Mouse (Mus musculus): ENCODE results near the gene Eif2b2.
A peak's percentile ranks its signal among the peaks of the same experiment; 100 is the strongest.

The Eif2b2 gene

DNA sequence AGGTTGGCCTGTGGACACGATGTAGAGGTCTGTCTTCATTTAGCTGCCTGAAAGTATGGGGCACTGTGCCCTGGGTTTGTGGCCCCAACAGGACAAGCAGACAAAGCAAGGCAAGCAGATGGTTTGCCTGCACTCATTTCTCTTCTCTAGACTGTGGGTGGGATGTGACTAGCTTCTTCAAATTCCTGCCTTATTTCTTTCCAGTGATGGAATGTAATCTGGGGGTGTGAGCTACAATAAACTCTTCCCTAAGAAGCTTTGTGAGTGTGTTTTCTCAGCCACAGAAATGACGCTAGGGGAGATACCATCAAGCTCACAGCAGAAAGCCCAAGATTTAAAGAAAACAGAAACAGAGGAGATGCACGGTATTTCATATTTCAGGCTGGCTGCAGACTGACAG lies 32.8 kb downstream of the Eif2b2 start:
- no peak for DNase-seq (ENCODE audit: low spot score in 2 of 2)

DNA sequence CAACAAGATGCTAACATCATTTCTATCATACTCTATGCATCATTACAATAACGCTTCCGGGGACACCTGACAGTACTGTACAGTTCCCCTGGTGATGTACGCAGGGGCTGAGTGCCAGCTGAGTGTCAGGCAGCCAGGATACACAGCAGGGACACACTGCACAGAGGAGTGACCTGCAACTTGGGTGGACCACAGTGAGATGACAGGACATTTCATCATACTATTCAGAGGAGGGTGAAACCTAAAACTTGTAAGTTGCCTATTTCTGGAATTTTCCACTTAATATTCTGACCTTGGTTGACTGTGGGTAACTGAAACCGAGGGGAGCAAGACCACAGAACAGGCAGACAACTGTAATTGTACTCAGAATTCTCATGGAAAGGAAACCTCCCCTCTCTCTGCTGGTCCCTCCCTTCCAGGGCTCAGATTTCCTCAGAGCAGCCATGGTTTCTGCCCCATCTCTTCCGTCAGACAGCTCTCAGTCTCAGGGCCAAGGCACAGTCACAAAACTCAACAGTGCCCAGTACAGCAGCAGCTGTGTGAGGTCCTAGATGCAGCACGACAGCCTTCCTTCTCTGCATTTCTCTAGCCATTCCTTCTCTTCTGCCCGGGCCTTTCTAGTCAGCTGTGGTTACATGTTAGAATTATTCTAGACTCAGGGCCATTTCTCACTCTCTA lies 36.9 kb downstream of the Eif2b2 start:
- DNase-seq (ENCODE audit: low spot score in 2 of 2) = no peak

DNA sequence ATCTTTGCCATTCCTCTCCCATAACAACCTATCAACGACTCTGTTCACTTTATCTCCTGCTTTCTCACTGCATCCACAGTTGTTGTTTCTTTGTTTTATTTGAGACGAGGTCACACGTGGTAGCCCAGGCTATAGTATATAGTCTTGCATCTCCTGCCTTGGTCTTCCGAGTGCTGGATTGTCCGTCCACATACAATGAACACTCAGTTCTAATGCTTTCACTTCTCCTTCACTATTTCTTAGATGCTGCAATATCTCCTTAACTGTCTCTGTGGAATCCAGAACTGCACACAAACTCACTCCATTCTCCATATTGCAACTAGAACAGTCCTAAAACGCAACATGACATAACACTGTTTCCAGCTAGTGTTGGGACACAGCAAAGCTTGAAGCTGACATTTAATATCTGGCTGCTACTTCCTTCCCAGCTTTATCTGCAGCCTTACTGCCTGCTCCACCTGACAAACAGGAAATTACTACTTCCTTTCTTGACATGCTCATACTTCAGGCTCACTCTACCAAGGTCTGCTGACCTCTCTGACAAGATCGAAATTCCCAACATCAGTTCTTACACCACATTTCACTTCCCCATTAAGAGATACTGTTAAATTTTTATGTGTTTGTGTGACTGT lies 37.8 kb downstream of the Eif2b2 start:
- DNase-seq (ENCODE audit: low spot score in 2 of 2) = no peak

DNA sequence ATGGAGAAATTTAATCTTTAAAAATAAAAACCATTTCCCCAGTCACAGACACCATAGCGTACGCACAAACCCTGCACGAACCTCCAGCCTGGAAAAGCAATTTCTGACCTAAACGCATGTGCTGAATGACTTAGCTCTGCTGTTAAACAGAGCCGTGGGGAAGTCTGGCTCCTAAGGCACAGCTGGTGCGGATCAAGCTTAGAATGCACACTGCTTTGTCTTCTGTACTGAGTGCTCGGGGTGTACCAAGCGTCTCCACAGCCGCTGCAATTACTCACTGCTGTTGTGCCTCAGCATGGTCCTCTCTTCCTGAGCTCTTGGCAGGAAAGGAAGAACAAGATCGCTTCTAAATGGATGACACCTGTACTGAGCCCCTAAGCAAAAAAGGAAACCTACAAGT lies 43.2 kb downstream of the Eif2b2 start:
- no peak for DNase-seq (ENCODE audit: low spot score in 2 of 2)

DNA sequence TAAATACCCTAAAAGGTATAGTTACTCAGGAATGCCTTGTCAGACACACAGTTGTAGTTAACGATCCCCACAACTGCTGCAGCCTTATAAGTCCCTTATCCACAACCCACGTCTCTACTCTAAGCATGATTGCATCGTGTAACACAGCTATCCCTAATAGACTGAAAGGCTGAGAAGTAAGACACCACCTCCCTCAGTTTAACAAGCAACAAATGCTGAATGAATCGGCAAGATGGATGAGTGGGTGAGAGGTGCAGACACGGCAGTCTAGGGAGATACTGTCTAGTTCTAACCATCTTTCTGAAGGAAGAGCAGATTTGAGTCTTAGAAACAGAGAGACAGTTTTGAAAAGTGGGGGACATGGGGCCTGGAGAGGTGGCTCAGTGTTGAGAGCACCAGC lies 43.9 kb downstream of the Eif2b2 start:
- no peak for DNase-seq (ENCODE audit: low spot score in 2 of 2)

DNA sequence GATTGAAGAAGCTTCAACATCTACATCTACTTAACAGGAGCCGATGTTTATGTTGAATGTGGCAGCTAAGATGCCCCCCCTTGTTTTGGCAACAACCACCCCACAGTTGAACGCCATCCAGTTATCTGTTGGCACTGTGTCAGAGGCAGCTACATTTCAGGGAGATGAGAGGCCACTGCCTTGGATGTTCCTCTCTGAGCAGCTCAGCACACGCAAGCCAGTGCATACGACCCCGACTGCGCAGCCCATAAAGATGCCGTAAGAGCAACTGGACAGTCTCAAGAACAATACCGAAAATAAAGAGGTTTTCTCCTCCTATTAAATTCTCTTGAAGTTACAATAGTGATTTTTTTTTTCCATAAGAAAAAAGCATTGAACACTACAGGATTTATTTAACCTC lies 45.2 kb downstream of the Eif2b2 start:
- no peak for DNase-seq (ENCODE audit: low spot score in 2 of 2)

DNA sequence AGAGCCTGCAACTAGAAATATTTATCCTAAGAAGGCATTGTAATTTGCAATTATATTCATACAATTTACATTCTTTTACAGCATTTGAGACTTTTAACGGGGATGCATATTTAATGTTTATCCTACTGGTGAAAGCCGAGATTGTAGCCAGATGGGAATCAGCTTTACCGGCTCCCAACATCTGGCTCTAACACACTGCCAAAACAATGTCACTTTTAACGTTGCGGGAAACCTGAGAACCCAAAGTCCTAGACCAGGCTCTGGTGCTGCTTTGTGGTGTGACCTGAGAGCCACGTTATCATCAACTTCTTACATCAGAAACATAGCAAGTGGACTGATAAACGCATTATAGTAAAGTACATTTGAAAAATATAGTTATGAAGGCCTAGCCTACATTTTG lies 45.7 kb downstream of the Eif2b2 start:
- DNase-seq (ENCODE audit: low spot score in 2 of 2) = no peak

DNA sequence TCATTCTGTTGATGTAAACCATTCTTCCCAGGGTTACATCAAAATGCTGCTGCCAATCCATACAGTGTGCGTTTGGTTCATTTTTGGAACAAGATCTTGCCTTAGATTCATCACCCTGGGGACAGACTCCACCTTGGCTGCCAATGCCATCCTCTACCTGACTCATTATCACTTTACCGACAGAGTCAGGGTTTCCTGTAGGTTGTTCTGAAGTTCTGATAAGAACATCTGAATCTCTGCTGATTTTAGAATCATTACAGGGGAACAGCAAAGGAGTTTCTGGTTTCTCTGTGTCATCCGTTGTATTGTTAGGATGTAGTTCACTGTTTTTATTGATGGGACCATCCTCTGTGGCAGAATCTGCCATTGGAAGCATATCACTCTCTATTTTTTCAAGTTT lies 47.0 kb downstream of the Eif2b2 start:
- no peak for DNase-seq (ENCODE audit: low spot score in 2 of 2)

DNA sequence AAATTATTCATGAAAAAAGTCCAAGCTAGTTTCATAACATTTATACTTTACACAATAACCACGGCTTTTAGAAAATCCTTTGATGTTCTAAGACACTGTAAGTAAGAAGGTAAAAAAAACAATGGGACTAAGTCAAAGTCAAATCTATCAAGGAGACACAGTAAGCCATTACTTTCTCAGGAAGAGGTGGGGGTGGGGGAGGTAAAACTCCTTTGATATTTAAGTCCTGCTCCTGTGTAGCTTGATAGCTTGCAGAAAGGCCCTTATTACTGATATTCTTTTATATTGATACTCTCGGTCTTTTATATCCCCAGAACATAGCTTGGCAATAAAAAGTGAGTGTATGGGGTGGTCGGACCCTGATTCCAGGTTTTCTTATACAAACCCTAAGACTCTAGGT lies 50.5 kb downstream of the Eif2b2 start:
- no peak for DNase-seq (ENCODE audit: low spot score in 2 of 2)

DNA sequence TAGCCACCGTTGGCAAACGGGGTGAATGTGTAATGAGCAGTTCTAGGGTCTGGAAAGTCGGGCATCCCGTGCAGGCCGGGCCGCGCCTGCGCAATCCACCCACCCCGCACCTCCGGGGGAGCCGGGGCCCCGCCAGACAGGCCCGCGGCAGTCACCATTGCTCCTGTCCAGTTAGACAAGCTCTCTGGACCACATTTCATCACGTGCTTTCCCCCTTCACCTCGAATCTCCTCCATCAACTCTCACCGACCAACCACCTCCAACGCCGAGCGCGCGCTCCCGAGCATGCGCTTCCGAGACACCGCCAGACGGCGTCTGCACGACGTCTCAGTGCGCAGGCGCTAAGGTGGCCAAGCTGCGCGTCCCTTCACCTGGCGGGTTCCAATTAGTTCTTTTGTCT lies 51.0 kb downstream of the Eif2b2 start, which contains the start of gene Mlh3:
Gene Mlh3 (minus strand): TSS at position 281 of the 400 bp plus-strand sequence.
- peak; percentile 78 to 82 for DNase-seq (ENCODE audit: low spot score in 2 of 2)

DNA sequence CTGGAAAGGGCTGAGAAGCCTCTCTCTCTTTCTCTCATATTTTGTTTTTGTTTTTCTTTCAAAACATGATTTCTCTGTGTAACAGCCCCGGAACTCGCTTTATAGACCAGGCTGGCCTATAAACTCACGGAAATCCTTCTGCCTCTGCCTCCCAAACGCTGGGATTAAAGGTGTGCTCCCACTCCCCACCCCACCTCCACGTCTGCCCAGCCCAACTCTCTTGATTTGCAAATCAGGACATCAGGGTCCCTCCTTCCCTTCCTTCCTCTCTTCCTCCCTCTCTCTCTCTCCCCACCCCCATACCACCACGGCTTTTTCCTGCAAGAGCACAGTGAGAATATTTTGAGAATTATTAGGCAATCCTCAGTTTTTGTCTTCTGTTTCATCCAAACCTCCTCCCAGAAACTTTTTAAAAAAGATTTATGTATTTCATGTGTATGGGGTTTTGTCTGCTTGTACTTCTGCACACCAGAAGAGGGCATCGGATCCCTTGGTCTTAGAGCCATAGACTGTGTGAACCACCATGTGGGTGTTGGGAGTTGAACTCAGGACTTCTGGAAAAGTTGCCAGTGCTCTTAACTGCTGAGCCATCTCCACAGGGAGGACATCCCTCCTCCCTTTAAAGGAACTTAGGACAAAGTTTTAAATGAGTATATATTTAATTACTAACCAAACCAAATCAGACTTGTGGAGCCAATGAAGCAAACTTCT lies 52.0 kb downstream of the Eif2b2 start:
- DNase-seq (ENCODE audit: low spot score in 2 of 2) = no peak

DNA sequence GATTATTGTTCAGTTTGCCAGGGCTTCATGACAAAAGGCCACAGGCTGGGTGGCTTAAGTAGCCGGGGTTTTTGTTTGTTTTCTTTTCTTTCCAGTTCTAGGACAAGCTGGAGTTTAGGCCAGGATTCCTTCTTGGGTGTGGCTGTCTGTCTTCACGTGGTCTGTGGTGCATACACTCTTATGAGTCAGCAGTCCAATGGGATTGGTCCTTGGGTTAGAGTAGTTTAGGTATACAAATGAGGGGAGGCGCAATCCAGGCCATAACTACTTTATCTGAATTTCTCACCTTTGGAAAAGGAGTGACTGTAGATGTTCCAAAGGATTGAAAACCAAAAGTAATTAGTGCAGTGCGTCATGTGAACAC lies 52.5 kb downstream of the Eif2b2 start:
- DNase-seq (ENCODE audit: low spot score in 2 of 2) = no peak

DNA sequence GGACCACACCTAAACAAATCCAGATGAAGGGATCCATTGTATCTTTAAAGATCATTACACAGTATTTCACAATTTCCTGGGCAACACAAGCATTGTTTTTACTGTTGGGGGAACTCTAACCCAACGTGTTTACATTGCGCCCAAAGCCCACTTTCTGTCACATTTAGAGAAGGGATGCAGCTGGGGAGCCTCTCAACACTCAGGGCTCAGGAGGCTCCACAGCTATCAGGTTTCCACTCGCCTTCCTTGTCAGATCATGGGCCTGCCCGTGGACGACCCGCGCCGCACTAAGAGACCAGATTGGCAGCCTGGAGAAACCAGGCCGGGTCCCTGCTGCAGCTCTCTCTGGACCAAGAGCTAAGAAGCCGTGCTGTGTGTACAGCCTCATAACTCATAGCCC lies 54.2 kb downstream of the Eif2b2 start:
- DNase-seq (ENCODE audit: low spot score in 2 of 2) = peak; percentile 28 to 47

Measured in urinary bladder, adult 18-20 months (tissue).